Mouse (Mus musculus): ENCODE data around the gene Neu3.

DNA sequence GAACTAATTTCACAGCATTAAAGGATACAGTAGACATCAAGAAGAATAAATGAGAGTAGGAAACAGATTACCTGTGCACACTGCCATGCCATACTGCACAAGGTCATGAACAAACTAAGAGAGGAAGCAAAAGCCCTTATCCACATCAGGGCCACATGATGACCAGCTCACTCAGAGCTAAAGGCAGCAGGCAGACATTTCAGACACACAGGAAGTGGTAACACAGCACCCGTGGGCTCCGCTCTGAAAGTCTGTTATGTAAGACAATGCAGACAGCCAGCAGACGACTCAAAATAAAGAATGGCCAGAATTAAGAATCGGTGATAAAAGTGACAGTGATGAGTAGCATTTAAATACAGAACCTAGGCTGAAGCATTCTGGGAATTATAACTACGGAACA lies 46.8 kb downstream of the Neu3 start:
- no peak for TF ChIP-seq CTCF (IDR thresholded peaks at IDR 0.05; ENCODE audit: borderline replicate concordance, insufficient read depth, low read length)
- no peak for TF ChIP-seq POLR2A (IDR thresholded peaks at IDR 0.05; ENCODE audit: low read depth, low read length)

Data from embryonic fibroblast, embryonic 13.5 days (primary cell).